Mouse (Mus musculus) CD4-positive, CD25-positive, alpha-beta regulatory T cell (primary cell): ENCODE measurements around the gene Olfr1395. TPM values are rescaled to one million over a fixed set of nuclear protein-coding genes. Genes with fewer than 3 reads are reported as not detected.

Experiments
- polyA plus RNA-seq: library from polyadenylated mRNA; unstranded; fragments of 100-300 nt; shearing (Covaris generic); gene quantifications from one replicate; pipeline ENCODE4 v1.2.1, GENCODE M21; 2017

The Olfr1395 gene
- not detected for polyA plus RNA-seq

GRCm38 (mm10) chr11:49141974-49142373 is at the start of gene Olfr1395:
Olfr1395 (plus strand) TSS chr11:49142274.

GRCm38 (mm10) chr11:49114774-49115173 is 27.3 kb upstream of the Olfr1395 start, which contains the start of gene Olfr1396:
Olfr1396 (minus strand) TSS chr11:49114874.

GRCm38 (mm10) chr11:49154077-49154476 is 12.0 kb downstream of the Olfr1395 start, which contains the start of gene Olfr1394:
Olfr1394 (plus strand) TSS chr11:49154377.

GRCm38 (mm10) chr11:49186955-49187488 is 44.9 kb downstream of the Olfr1395 start, which contains the start of gene Btnl9:
Btnl9 (minus strand) TSS chr11:49187159.

Other genes starting within 250 kb of the Olfr1395 start
- 1.3 TPM for gene Gm5431, start 240.1 kb upstream of the Olfr1395 start, polyA plus RNA-seq
- gene Psme2b, start 196.1 kb upstream of the Olfr1395 start, polyA plus RNA-seq, result 224 TPM
- gene Olfr56, start 163.4 kb upstream of the Olfr1395 start, polyA plus RNA-seq, result 1.0 TPM
- gene 9930111J21Rik1, start 162.9 kb upstream of the Olfr1395 start, polyA plus RNA-seq, result 215 TPM
- 5.1 TPM for gene Gm12185, start 150.0 kb upstream of the Olfr1395 start, polyA plus RNA-seq
- 197 TPM for gene Tgtp1, start 148.1 kb upstream of the Olfr1395 start, polyA plus RNA-seq
- gene 9930111J21Rik2, start 91.0 kb upstream of the Olfr1395 start, polyA plus RNA-seq, result 116 TPM
- gene Tgtp2, start 78.1 kb upstream of the Olfr1395 start, polyA plus RNA-seq, result 249 TPM
- 436 TPM for gene Ifi47, start 65.7 kb upstream of the Olfr1395 start, polyA plus RNA-seq
- gene Olfr1396, start 27.4 kb upstream of the Olfr1395 start, polyA plus RNA-seq, result not detected
- gene Olfr1394, start 12.1 kb downstream of the Olfr1395 start, polyA plus RNA-seq, result not detected
- gene Btnl9, start 44.9 kb downstream of the Olfr1395 start, polyA plus RNA-seq, result not detected
- gene Zfp62, start 61.0 kb downstream of the Olfr1395 start, polyA plus RNA-seq, result 59.5 TPM
- gene Mgat1, start 101.9 kb downstream of the Olfr1395 start, polyA plus RNA-seq, result 95.9 TPM
- 0.08 TPM for gene Olfr1393, start 136.0 kb downstream of the Olfr1395 start, polyA plus RNA-seq
- not detected for gene Olfr1392, start 143.0 kb downstream of the Olfr1395 start, polyA plus RNA-seq
- gene Olfr10, start 162.5 kb downstream of the Olfr1395 start, polyA plus RNA-seq, result not detected
- gene Olfr1391, start 180.5 kb downstream of the Olfr1395 start, polyA plus RNA-seq, result not detected
- not detected for gene Olfr1390, start 192.9 kb downstream of the Olfr1395 start, polyA plus RNA-seq